In genomic region chr1:40835468-40835867, GRCm38 (mm10) we compare ENCODE assay signal across 22 mouse cellular contexts. TPM values are rescaled to one million over a fixed set of nuclear protein-coding genes. Genes with fewer than 3 reads are reported as not detected.
"Had no signal": no experiment of that assay in that cellular context is flagged by ENCODE, and none has a peak within 500 bp of the region (broad histone marks: within the 10 kb centered on the region; RNA-seq: fewer than 3 reads in every experiment).

No protein-coding gene starts in this region.

- DNase-seq: gastrocnemius, postnatal 14 days; heart, adult 18-20 months; heart, postnatal 10 days; heart, postnatal 4 days; kidney, adult 18-20 months; kidney, adult 8-10 months; kidney, postnatal 14 days; kidney, postnatal 36 days; layer of hippocampus, adult 9-11 months; layer of hippocampus, postnatal 36 days; liver, embryonic 13.5 days had no signal

- H3K27ac ChIP-seq: heart, embryonic 10.5 days; hindbrain, embryonic 10.5 days; hindbrain, embryonic 12.5 days; hindbrain, embryonic 14.5 days; intestine, embryonic 15.5 days; kidney, postnatal 0 days; limb, embryonic 10.5 days; limb, embryonic 12.5 days; liver, embryonic 13.5 days; liver, embryonic 15.5 days had no signal

- H3K4me3 ChIP-seq: heart, embryonic 10.5 days; heart, embryonic 12.5 days; hindbrain, embryonic 10.5 days; hindbrain, embryonic 12.5 days; intestine, embryonic 15.5 days; limb, embryonic 10.5 days; limb, embryonic 12.5 days; liver, embryonic 13.5 days; liver, embryonic 15.5 days had no signal

RNA-seq across cellular contexts. Expression of gene Tmem182, which starts 30.1 kb away (rescaled TPM):
- total RNA-seq: granulocyte monocyte progenitor cell, adult 5-6 weeks had no signal
